Mouse (Mus musculus): ENCODE measurements around the gene Wdr38. TPM values are rescaled to one million over a fixed set of nuclear protein-coding genes. Genes with fewer than 3 reads are reported as not detected.

Wdr38 gene
- polyA plus RNA-seq, 1 experiment from 2014 or later: 2.1 TPM

- H3K4me3 ChIP-seq: no peak overlapping the region
- no peaks in the 10 kb centered on the region for H3K9me3 ChIP-seq (replicated peaks)
- no peak overlapping the region for H3K27ac ChIP-seq
- no peak overlapping the region for H3K9ac ChIP-seq
- ATAC-seq: no peak
- H3K4me1 ChIP-seq: peaks cover 40% of the 10 kb centered on the region
- no peaks in the 10 kb centered on the region for H3K27me3 ChIP-seq
- no peak overlapping the region for H3K4me2 ChIP-seq
- peaks cover 38% of the 10 kb centered on the region for H3K36me3 ChIP-seq (ENCODE audit: poor library complexity, severe bottlenecking)
These were observed 14.0 kb downstream of the Wdr38 start for GRCm38 (mm10) chr2:39011264-39011663.

- Histone ChIP-seq H3K36me3 (ENCODE audit: poor library complexity, severe bottlenecking) (peaks cover 45% of the 10 kb centered on the region), H3K4me2 (no peak overlapping the region), H3K27ac (no peak overlapping the region), H3K4me1 (peaks cover 35% of the 10 kb centered on the region), H3K9ac (no peak overlapping the region), H3K27me3 (no peaks in the 10 kb centered on the region), H3K4me3 (no peak overlapping the region), H3K9me3 (replicated peaks) (no peaks in the 10 kb centered on the region)
- WGBS: 85% methylated on average over 3 of the region's 3 CpGs
- no peak for ATAC-seq
These were observed 14.7 kb downstream of the Wdr38 start for GRCm38 (mm10) chr2:39011971-39012370.

GRCm38 (mm10) chr2:39012768-39013279 lies 15.5 kb downstream of the Wdr38 start:
- no peak overlapping the region for H3K27ac ChIP-seq
- H3K4me1 ChIP-seq: peaks cover 32% of the 10 kb centered on the region
- no peak overlapping the region for H3K4me2 ChIP-seq
- WGBS: 85% methylated on average over 7 of the region's 7 CpGs
- H3K9me3 ChIP-seq (replicated peaks): no peaks in the 10 kb centered on the region
- H3K4me3 ChIP-seq: no peak overlapping the region
- H3K9ac ChIP-seq: no peak overlapping the region
- H3K36me3 ChIP-seq (ENCODE audit: poor library complexity, severe bottlenecking): peaks cover 53% of the 10 kb centered on the region
- ATAC-seq: no peak
- H3K27me3 ChIP-seq: no peaks in the 10 kb centered on the region

GRCm38 (mm10) chr2:39016581-39016980 lies 19.3 kb downstream of the Wdr38 start:
- 86% methylated on average over 3 of the region's 3 CpGs for WGBS
- H3K36me3 ChIP-seq (ENCODE audit: poor library complexity, severe bottlenecking): peaks cover 87% of the 10 kb centered on the region
- ATAC-seq: no peak

GRCm38 (mm10) chr2:39020004-39020403 lies 22.7 kb downstream of the Wdr38 start:
- peaks cover 94% of the 10 kb centered on the region for H3K36me3 ChIP-seq (ENCODE audit: poor library complexity, severe bottlenecking)
- no peak for ATAC-seq
- H3K27ac ChIP-seq: no peak overlapping the region
- H3K4me3 ChIP-seq: no peak overlapping the region
- no peaks in the 10 kb centered on the region for H3K9me3 ChIP-seq (replicated peaks)
- no peak overlapping the region for H3K9ac ChIP-seq
- H3K4me1 ChIP-seq: no peaks in the 10 kb centered on the region
- no peak overlapping the region for H3K4me2 ChIP-seq
- 92% methylated on average over 1 of the region's 1 CpGs for WGBS
- H3K27me3 ChIP-seq: no peaks in the 10 kb centered on the region

More at GRCm38 (mm10) chr2:39016581-39016980, 19.3 kb downstream of the Wdr38 start:
- no peaks in the 10 kb centered on the region for H3K27me3 ChIP-seq
- H3K9me3 ChIP-seq (replicated peaks): no peaks in the 10 kb centered on the region
- no peak overlapping the region for H3K27ac ChIP-seq
- H3K4me3 ChIP-seq: no peak overlapping the region
- H3K4me2 ChIP-seq: no peak overlapping the region
- peaks cover 6% of the 10 kb centered on the region; the same call in 1 of the 2 replicates for H3K4me1 ChIP-seq
- H3K9ac ChIP-seq: no peak overlapping the region

- no peaks in the 10 kb centered on the region for H3K9me3 ChIP-seq (replicated peaks)
- no peak overlapping the region for H3K4me2 ChIP-seq
- no peak overlapping the region for H3K9ac ChIP-seq
- peaks cover 88% of the 10 kb centered on the region for H3K36me3 ChIP-seq (ENCODE audit: poor library complexity, severe bottlenecking)
- no peaks in the 10 kb centered on the region for H3K27me3 ChIP-seq
- H3K27ac ChIP-seq: no peak overlapping the region
- WGBS: 92% methylated on average over 1 of the region's 1 CpGs
- no peak for ATAC-seq
- no peaks in the 10 kb centered on the region for H3K4me1 ChIP-seq
- no peak overlapping the region for H3K4me3 ChIP-seq
These were observed 34.3 kb downstream of the Wdr38 start for GRCm38 (mm10) chr2:39031611-39032010.

GRCm38 (mm10) chr2:39040215-39040614 lies 42.9 kb downstream of the Wdr38 start:
- Histone ChIP-seq H3K9ac (no peak overlapping the region), H3K9me3 (replicated peaks) (no peaks in the 10 kb centered on the region), H3K27me3 (no peaks in the 10 kb centered on the region), H3K4me1 (no peaks in the 10 kb centered on the region), H3K4me3 (no peak overlapping the region), H3K27ac (no peak overlapping the region), H3K4me2 (no peak overlapping the region), H3K36me3 (ENCODE audit: poor library complexity, severe bottlenecking) (peaks cover 81% of the 10 kb centered on the region)
- no peak for ATAC-seq
- WGBS: 100% methylated on average over 1 of the region's 1 CpGs

GRCm38 (mm10) chr2:39048515-39048914 lies 51.2 kb downstream of the Wdr38 start:
- Histone ChIP-seq H3K27ac (no peak overlapping the region), H3K9ac (no peak overlapping the region), H3K9me3 (replicated peaks) (no peaks in the 10 kb centered on the region), H3K4me2 (no peak overlapping the region), H3K27me3 (no peaks in the 10 kb centered on the region), H3K4me3 (no peak overlapping the region), H3K36me3 (ENCODE audit: poor library complexity, severe bottlenecking) (peaks cover 83% of the 10 kb centered on the region), H3K4me1 (no peaks in the 10 kb centered on the region)
- ATAC-seq: no peak
- 100% methylated on average over 1 of the region's 1 CpGs for WGBS

Other genes with a start within 250 kb of the Wdr38 start
- gene Nr6a1, start 69.8 kb upstream of the Wdr38 start, polyA plus RNA-seq (2015; fragmentation: Nextera tagmentation; extraction: Ambion mirVana): 1.0 and 1.5 TPM in 2 replicates
- gene Olfml2a, start 65.5 kb upstream of the Wdr38 start, polyA plus RNA-seq (2015; fragmentation: Nextera tagmentation; extraction: Ambion mirVana): 0.91 and 1.1 TPM in 2 replicates
- gene Arpc5l, start 7.9 kb downstream of the Wdr38 start, polyA plus RNA-seq (2015; fragmentation: Nextera tagmentation; extraction: Ambion mirVana): 138 and 148 TPM in 2 replicates
- gene Rpl35, start 8.1 kb downstream of the Wdr38 start, polyA plus RNA-seq (2015; fragmentation: Nextera tagmentation; extraction: Ambion mirVana): 803 and 1,001 TPM in 2 replicates
- gene Golga1, start 68.1 kb downstream of the Wdr38 start, polyA plus RNA-seq (2015; fragmentation: Nextera tagmentation; extraction: Ambion mirVana): 38.2 and 38.3 TPM in 2 replicates
- 17.0 and 18.5 TPM in 2 replicates for gene Scai, start 193.3 kb downstream of the Wdr38 start, polyA plus RNA-seq (2015; fragmentation: Nextera tagmentation; extraction: Ambion mirVana)
- gene Ppp6c, start 229.0 kb downstream of the Wdr38 start, polyA plus RNA-seq (2015; fragmentation: Nextera tagmentation; extraction: Ambion mirVana): 76.4 and 79.7 TPM in 2 replicates